Mouse (Mus musculus): ENCODE data around the gene Lsamp.

The Lsamp gene

DNA sequence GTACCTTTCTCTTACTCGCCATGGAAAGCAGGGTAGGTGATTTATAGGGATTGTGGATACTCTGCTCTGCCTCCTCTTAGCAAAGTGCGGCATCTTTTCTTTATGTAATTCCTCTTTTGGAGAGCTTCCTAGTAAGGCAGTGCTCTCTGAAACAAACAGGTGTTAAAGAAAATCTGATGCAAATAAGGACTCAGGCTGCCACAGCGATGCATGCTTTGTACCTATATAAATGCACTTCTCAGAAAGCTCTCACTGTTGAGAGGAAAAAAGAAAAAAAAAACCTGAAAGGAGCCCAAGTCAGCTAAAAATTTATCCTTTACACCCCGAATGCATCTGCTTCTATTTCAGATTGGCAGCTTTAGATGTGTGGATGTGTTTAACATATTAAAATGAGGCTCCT lies 2095.4 kb downstream of the Lsamp start:
- no peak for DNase-seq (ENCODE audit: low spot score)

- DNase-seq (ENCODE audit: low spot score) = no peak
Observed at GRCm38 (mm10) chr16:42081611-42082010, 2097.4 kb downstream of the Lsamp start.

GRCm38 (mm10) chr16:42097510-42097909 lies 2113.3 kb downstream of the Lsamp start:
- no peak for DNase-seq (ENCODE audit: low spot score)

GRCm38 (mm10) chr16:42102186-42102585 lies 2118.0 kb downstream of the Lsamp start:
- no peak for DNase-seq (ENCODE audit: low spot score)

- no peak for DNase-seq (ENCODE audit: low spot score)
Observed at GRCm38 (mm10) chr16:42102635-42103034, 2118.5 kb downstream of the Lsamp start.

GRCm38 (mm10) chr16:42112251-42112650 lies 2128.1 kb downstream of the Lsamp start:
- no peak for DNase-seq (ENCODE audit: low spot score)

GRCm38 (mm10) chr16:42113246-42113645 lies 2129.1 kb downstream of the Lsamp start:
- no peak for DNase-seq (ENCODE audit: low spot score)

DNA sequence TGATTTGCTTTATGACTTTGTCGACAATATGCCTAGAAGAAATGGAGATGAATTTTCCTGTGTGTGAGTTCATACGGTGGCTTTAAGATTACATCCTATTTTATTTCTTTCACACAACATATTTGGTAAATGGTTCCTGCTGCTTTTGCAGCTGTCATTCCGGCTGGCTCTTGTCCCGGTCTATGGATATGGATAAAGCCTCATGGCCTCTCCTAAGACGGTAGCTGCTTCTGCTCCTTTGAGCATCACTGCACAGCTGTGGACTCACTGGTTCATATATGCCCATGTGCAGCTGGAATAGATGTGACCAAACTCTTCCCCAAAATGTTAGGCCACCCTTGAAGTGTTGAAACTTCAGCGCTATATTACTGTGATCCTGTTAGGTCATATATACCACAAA lies 2137.6 kb downstream of the Lsamp start:
- no peak for DNase-seq (ENCODE audit: low spot score)

- DNase-seq (ENCODE audit: low spot score) = no peak
Observed at GRCm38 (mm10) chr16:42123826-42124225, 2139.7 kb downstream of the Lsamp start.

DNA sequence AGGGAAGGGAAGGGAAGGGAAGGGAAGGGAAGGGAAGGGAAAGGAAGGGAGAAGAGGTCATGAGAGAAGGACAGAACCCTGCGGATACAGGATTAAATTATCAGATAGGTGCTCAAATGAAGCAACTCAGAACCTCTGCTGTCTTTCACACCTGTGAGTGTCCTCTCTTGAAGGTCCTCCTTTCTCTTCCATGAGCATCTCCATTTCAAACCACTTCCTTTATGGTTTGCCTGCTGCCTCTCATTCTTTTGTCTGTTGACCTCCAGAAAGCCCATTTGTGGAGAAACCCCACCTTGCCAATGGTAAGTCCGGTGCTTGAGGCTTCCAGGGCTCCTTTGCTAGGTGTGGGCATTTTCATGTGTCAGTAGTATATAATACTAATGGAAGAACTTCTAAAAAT lies 2141.9 kb downstream of the Lsamp start:
- no peak for DNase-seq (ENCODE audit: low spot score)

DNA sequence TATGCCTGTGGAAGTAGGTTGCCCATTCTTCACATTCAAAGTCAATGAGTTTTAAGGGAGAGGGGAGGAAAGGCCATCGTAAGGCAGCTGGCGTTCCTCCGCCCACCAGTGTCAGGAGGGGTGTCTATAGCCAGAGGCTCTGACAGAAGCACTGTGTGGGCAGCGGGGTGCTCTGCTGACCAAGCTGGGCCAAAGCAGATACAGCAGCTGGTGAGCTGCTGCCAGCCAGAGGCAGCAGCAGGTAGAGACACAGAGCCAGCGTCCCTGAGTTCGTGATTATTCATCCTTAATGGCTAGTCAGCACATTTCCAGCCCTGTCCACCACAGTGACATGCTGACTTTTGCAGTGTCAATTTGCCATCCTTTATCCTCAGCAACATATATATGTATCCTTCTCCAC lies 2163.0 kb downstream of the Lsamp start:
- no peak for DNase-seq (ENCODE audit: low spot score)

- no peak for DNase-seq (ENCODE audit: low spot score)
Observed at GRCm38 (mm10) chr16:42149216-42149942, 2165.2 kb downstream of the Lsamp start.

DNA sequence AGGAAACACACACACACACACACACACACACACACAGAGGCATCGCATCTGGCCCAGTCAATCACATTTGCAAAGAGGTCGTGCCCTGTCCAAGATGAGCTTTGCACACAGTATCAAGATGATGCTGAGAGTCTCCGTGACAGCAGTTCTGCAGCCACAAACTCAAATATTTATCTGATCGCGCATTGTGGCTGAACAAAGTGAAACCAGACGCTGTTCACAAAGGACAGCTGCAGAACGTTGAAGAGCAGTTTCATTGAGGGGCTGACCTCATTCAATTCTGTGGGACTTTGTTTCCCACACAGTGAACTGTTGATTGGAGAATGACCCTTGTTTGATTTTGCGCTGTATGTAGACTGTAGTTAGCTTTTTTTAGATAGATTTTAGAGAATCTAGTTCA lies 2168.5 kb downstream of the Lsamp start:
- DNase-seq (ENCODE audit: low spot score) = no peak

GRCm38 (mm10) chr16:42157816-42158215 lies 2173.7 kb downstream of the Lsamp start:
- DNase-seq (ENCODE audit: low spot score) = no peak

GRCm38 (mm10) chr16:42164941-42165340 lies 2180.8 kb downstream of the Lsamp start:
- peak; percentile 43 for DNase-seq (ENCODE audit: low spot score)

DNA sequence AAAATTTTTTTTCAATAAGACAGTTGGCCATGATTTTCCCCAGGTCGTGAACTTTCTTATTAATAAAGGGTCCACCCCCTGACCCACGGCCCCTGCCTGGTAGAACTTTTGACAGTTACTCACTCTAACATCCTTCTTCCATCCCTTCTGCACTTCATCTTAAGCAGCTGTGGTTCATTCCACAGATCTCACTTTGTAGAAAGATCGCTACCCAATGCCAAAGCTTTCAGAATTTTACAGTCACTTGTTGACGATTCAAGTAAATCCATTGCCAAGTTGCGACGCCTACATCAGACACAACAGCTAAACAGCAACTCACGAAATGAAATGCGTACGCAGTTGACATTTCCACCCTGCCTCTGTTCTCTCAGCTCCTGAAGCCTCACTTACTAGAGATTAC lies 2184.1 kb downstream of the Lsamp start:
- no peak for DNase-seq (ENCODE audit: low spot score)

DNA sequence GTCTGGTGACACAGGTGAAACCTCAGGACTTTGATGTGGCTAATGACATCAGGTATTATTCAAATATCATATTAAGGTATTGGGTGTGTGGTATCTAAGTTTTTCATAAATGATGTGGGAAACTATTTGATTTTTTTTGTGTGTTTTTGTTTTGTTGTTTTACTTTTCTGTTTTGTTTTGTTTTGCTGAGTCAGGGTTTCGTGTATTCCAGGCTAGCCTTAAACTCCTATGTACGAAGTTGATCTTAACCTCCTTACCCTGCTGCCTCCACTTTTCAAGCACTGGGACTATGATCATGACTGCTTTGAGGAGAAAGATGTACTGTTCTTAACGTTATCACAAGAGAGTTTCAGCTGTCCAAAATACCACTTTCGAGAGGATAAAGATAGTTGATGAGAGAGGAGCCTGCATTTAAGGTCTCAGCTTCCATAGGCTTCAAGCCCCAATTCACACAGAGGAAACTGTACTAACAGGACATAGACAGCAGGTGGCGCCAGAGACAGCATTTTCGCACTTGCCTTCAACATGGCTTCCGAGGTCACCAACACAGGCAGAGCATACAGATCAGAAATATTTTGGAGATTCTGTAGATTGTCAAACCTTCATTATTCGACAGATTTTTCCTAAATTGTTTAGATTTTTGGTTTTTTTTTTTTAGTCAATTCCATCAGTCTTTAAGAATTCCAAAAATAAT lies 2185.4 kb downstream of the Lsamp start:
- DNase-seq (ENCODE audit: low spot score) = peak; percentile 37

- DNase-seq (ENCODE audit: low spot score) = no peak
Observed at GRCm38 (mm10) chr16:42172476-42172875, 2188.3 kb downstream of the Lsamp start.

- DNase-seq (ENCODE audit: low spot score) = no peak
Observed at GRCm38 (mm10) chr16:42178866-42179265, 2194.7 kb downstream of the Lsamp start.

DNA sequence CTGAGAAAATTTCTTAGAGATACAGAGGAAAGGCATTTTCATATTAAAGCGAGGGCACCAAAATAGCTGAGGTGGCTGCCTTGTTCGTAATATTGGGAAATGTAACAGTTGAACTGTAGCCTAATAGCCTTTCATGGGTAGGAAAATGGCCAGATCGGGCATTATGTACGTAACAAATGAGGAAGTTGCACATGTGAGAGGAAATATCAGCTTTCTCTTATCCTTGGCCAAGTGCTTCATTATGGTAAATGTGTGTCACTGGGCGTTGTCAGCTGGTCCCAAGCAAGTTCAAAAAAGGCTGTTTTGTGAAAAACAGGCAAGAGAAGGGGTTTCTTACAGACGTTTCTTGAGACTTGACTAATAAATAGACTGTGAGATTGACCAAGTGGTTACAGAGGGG lies 2195.9 kb downstream of the Lsamp start:
- no peak for DNase-seq (ENCODE audit: low spot score)

DNA sequence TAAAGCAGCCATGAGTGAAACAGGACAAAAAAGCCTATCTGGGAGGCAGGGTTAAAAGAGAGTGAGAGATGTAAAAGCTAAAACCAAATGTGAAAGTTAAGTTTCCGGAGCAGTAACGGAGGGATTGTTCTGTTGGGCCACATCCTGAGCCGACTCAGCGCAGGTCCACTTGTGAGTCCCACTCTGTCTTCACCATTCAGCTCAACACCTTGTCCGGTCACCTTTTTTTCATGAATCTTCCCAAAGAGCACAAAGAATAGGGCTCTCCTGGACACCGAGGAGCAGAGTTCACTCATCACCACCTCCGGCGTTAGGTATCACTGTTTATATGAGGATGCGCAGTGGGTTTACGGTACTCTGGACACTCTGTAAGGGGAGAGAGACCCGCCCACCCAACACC lies 2196.3 kb downstream of the Lsamp start:
- DNase-seq (ENCODE audit: low spot score) = no peak

- DNase-seq (ENCODE audit: low spot score) = no peak
Observed at GRCm38 (mm10) chr16:42189431-42190081, 2205.4 kb downstream of the Lsamp start.

Data from ovary, adult 18-20 months (tissue).